Mouse (Mus musculus) forebrain, embryonic 13.5 days (tissue): Measurements from ENCODE around the gene Ddrgk1. TPM values are rescaled to one million over a fixed set of nuclear protein-coding genes. Genes with fewer than 3 reads are reported as not detected.

Source experiments
- ATAC-seq: fragments of 200-750 bp; cut with Nextera tagmentation; 2 replicates; pipeline ENCODE4 v1.8.0; 2017
- H3K27ac ChIP-seq: fragments of 300-500 bp; sonication (generic); 2 replicates; pipeline ENCODE4 v1.5.1; 2015; ENCODE audit warnings: inconsistent platforms, mild to moderate bottlenecking, moderate library complexity
- H3K27me3 ChIP-seq: fragments of 300-500 bp; sonication (generic); 2 replicates; pipeline ENCODE4 v1.6.1; 2015; ENCODE audit warnings: mild to moderate bottlenecking, inconsistent platforms
- H3K36me3 ChIP-seq: fragments of 300-500 bp; sonication (generic); 2 replicates; pipeline ENCODE4 v1.6.1; 2015; ENCODE audit warnings: mild to moderate bottlenecking, inconsistent platforms; ENCODE audit not compliant: poor library complexity, severe bottlenecking
- H3K4me1 ChIP-seq: fragments of 300-500 bp; sonication (generic); 2 replicates; pipeline ENCODE4 v1.6.1; 2015; ENCODE audit warnings: inconsistent platforms
- H3K4me2 ChIP-seq: fragments of 300-500 bp; sonication (generic); 2 replicates; pipeline ENCODE4 v1.6.1; 2015; ENCODE audit warnings: inconsistent platforms, mild to moderate bottlenecking, moderate library complexity
- H3K4me3 ChIP-seq: fragments of 300-500 bp; sonication (generic); 2 replicates; pipeline ENCODE4 v1.5.1; 2015; ENCODE audit warnings: mild to moderate bottlenecking, inconsistent platforms
- H3K9ac ChIP-seq: fragments of 300-500 bp; sonication (generic); 2 replicates; pipeline ENCODE4 v1.6.1; 2015; ENCODE audit warnings: mild to moderate bottlenecking, inconsistent platforms
- H3K9me3 ChIP-seq: fragments of 300-500 bp; sonication (generic); replicated peaks from 2 replicates; pipeline ENCODE4 v1.6.1; 2016; ENCODE audit warnings: inconsistent platforms
- WGBS: fragments of 180-500 bp; shearing (Covaris S2); methylation state at CpG from one replicate; pipeline ENCODE4 v1.1.7; 2015; 5-methylcytosine and 5-hydroxymethylcytosine counted together
- polyA plus RNA-seq: library from polyadenylated mRNA; unstranded; fragments of >200 nt; fragmentation: Nextera tagmentation; extraction: Ambion mirVana; gene quantifications from 2 replicates; pipeline ENCODE4 v1.2.1, GENCODE M21; 2015

Gene Ddrgk1
- polyA plus RNA-seq, 1 experiment from 2014 or later: 53.0 TPM

- peaks cover 11% of the 10 kb centered on the region for H3K4me1 ChIP-seq
Observed at GRCm38 (mm10) chr2:130645198-130645597, 19.3 kb downstream of the Ddrgk1 start.

DNA sequence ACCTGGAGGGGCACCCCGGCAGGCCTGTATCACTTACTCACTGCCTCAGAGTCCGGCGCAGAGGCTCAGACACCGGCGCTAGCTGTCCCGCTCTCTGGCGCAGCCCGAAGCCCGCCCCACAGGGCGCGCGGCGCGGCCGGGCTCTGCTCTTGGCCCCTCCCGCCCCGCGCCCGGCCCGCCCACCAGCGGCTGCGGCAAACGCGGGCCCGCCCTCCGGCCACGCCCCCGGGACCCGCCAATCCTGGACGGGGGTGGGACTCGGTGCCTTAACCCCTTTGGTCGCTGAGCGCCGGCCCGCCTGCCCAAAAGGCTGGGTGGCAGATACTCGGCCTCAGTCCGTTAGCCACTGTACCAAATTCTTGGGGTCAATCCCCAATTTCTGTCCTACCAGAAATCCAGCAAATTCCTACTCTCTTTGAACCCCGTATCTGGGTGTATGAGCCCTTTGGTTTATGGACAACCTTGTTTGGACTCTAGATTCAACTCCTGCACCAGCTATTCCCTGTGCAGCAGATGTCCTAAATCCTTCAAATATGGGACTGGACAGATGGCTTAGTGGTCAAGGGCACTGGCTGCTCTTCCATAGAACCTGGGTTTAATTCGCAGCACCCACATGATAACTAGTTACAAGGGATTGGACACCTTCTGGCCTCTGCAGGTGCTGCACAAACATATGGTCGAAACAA is 21.6 kb downstream of the Ddrgk1 start, which contains the start of gene Lzts3:
Lzts3 (minus strand) TSS at position 120 of the 686 bp plus-strand sequence.
- peak within 1 kb of the TSS; percentile 68 for H3K4me3 ChIP-seq
- H3K4me1 ChIP-seq: peaks cover 11% of the 10 kb centered on the region
- peaks cover 11% of the 10 kb centered on the region for H3K27me3 ChIP-seq
- H3K9me3 ChIP-seq: no peaks in the 10 kb centered on the region
- no peak within 1 kb of the TSS for H3K27ac ChIP-seq
- peak within 1 kb of the TSS; percentile 81 for H3K9ac ChIP-seq
- WGBS: 3% methylated on average over 39 of the region's 40 CpGs
- no peaks in the 10 kb centered on the region; the same call in 1 of the 2 replicates for H3K36me3 ChIP-seq
- ATAC-seq: peak; percentile 96
- H3K4me2 ChIP-seq: peak within 1 kb of the TSS; percentile 92

More at GRCm38 (mm10) chr2:130645198-130645597, 19.3 kb downstream of the Ddrgk1 start:
- Histone ChIP-seq H3K36me3 (peaks cover 5% of the 10 kb centered on the region), H3K27me3 (no peaks in the 10 kb centered on the region), H3K4me2 (no peak overlapping the region), H3K9me3 (no peaks in the 10 kb centered on the region), H3K4me3 (no peak overlapping the region), H3K9ac (no peak overlapping the region), H3K27ac (no peak overlapping the region)
- no peak for ATAC-seq
- 82% methylated on average over 4 of the region's 4 CpGs for WGBS

GRCm38 (mm10) chr2:130642197-130642660 is 22.2 kb downstream of the Ddrgk1 start:
- Histone ChIP-seq H3K4me2 (peak overlapping the region; percentile 92), H3K27me3 (peaks cover 17% of the 10 kb centered on the region), H3K9ac (peak overlapping the region; percentile 81), H3K36me3 (no peaks in the 10 kb centered on the region; the same call in 1 of the 2 replicates), H3K4me1 (peaks cover 11% of the 10 kb centered on the region), H3K9me3 (no peaks in the 10 kb centered on the region), H3K27ac (no peak overlapping the region), H3K4me3 (peak overlapping the region; percentile 68)
- WGBS: 0% methylated on average over 13 of the region's 27 CpGs
- peak; percentile 85 for ATAC-seq

DNA sequence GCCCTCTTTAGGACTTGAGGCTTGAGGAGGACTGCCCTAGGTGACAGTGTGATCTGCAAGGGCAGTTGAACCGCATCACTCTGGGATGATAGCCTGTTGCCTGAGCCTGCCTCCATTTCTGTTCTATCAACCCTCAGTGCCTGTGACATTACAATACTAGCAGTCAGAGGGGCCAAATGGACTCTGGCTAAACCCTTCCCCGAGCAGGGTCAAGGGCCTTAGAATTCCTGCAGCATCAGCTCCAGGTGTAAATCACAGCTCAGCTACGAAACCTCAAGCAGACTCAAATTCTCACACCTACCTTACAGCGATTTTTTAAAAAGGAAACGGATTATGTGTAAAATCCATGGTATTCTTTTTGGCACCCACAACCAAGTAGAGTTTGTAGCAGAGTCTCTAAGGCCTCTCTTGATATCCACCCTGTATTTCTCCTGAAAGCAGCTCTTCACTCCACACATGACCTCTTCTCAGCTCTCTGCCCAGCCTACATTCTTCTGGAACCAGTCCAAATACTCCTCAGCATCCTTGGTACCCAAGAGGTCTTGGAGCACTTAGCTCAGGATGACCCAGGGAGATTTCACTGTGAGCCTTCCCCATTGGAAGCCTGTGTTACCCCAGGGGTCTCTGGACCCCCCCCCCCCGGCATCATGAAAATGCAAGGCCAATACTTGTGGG is 23.0 kb downstream of the Ddrgk1 start:
- H3K9me3 ChIP-seq: no peaks in the 10 kb centered on the region
- peak overlapping the region; percentile 81; the same call in 1 of the 2 replicates for H3K9ac ChIP-seq
- H3K4me2 ChIP-seq: peak overlapping the region; percentile 92
- peak overlapping the region; percentile 68 for H3K4me3 ChIP-seq
- H3K36me3 ChIP-seq: peaks cover 5% of the 10 kb centered on the region; the same call in 1 of the 2 replicates
- 78% methylated on average over 6 of the region's 6 CpGs for WGBS
- peaks cover 25% of the 10 kb centered on the region for H3K27me3 ChIP-seq
- peaks cover 11% of the 10 kb centered on the region for H3K4me1 ChIP-seq
- H3K27ac ChIP-seq: no peak overlapping the region
- ATAC-seq: no peak

- H3K27me3 ChIP-seq: peaks cover 47% of the 10 kb centered on the region
- H3K4me3 ChIP-seq: no peak overlapping the region
- peaks cover 32% of the 10 kb centered on the region for H3K4me1 ChIP-seq
- ATAC-seq: no peak
- peaks cover 15% of the 10 kb centered on the region; the same call in 1 of the 2 replicates for H3K36me3 ChIP-seq
- H3K4me2 ChIP-seq: no peak overlapping the region
- WGBS: 84% methylated on average over 6 of the region's 6 CpGs
- H3K9ac ChIP-seq: no peak overlapping the region
- no peak overlapping the region for H3K27ac ChIP-seq
- no peaks in the 10 kb centered on the region for H3K9me3 ChIP-seq
Observed at GRCm38 (mm10) chr2:130639276-130639675, 25.2 kb downstream of the Ddrgk1 start.

- H3K36me3 ChIP-seq: peaks cover 15% of the 10 kb centered on the region; the same call in 1 of the 2 replicates
- WGBS: 30% methylated on average over 16 of the region's 16 CpGs
- peaks cover 38% of the 10 kb centered on the region for H3K4me1 ChIP-seq
- H3K27ac ChIP-seq: no peak overlapping the region
- H3K4me3 ChIP-seq: no peak overlapping the region
- no peak overlapping the region for H3K4me2 ChIP-seq
- H3K9me3 ChIP-seq: no peaks in the 10 kb centered on the region
- no peak for ATAC-seq
- H3K9ac ChIP-seq: no peak overlapping the region
- peaks cover 55% of the 10 kb centered on the region for H3K27me3 ChIP-seq
Observed at GRCm38 (mm10) chr2:130638101-130638611, 26.3 kb downstream of the Ddrgk1 start.

DNA sequence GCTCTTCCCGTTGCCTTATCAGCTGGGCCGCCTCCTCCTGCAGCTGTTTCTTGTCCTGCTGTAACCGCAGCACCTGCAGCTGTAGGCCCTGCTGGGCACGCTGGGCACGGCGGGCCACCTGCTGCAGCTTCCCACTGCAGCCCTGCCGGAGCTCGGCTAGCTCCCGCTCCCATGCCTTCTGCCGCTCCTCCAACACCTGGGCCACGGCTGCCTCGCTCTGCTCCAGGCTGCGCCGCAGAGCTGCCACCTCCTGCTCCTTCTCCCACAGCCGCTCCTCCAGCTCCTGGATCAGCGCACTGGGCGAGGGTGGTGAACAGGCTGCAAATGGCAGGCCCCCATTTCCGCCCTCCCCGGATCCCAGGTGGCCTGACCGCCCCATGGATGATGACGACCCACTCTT is 28.6 kb downstream of the Ddrgk1 start:
- Histone ChIP-seq H3K4me2 (no peak overlapping the region; the same call in 1 of the 2 replicates), H3K27ac (no peak overlapping the region), H3K27me3 (peaks cover 58% of the 10 kb centered on the region), H3K4me1 (peaks cover 36% of the 10 kb centered on the region), H3K9me3 (no peaks in the 10 kb centered on the region), H3K4me3 (no peak overlapping the region), H3K9ac (no peak overlapping the region; the same call in 1 of the 2 replicates), H3K36me3 (peaks cover 15% of the 10 kb centered on the region; the same call in 1 of the 2 replicates)
- ATAC-seq: peak; percentile 36; the same call in 1 of the 2 replicates
- 18% methylated on average over 21 of the region's 21 CpGs for WGBS

- Histone ChIP-seq H3K27ac (no peak overlapping the region), H3K36me3 (peaks cover 15% of the 10 kb centered on the region; the same call in 1 of the 2 replicates), H3K27me3 (peaks cover 58% of the 10 kb centered on the region), H3K4me3 (peak overlapping the region; percentile 29), H3K9me3 (no peaks in the 10 kb centered on the region), H3K9ac (peak overlapping the region; percentile 63), H3K4me1 (peaks cover 38% of the 10 kb centered on the region), H3K4me2 (peak overlapping the region; percentile 62)
- WGBS: 3% methylated on average over 38 of the region's 38 CpGs
- ATAC-seq: peak; percentile 42; the same call in 1 of the 2 replicates
Observed at GRCm38 (mm10) chr2:130634739-130635411, 29.6 kb downstream of the Ddrgk1 start.

DNA sequence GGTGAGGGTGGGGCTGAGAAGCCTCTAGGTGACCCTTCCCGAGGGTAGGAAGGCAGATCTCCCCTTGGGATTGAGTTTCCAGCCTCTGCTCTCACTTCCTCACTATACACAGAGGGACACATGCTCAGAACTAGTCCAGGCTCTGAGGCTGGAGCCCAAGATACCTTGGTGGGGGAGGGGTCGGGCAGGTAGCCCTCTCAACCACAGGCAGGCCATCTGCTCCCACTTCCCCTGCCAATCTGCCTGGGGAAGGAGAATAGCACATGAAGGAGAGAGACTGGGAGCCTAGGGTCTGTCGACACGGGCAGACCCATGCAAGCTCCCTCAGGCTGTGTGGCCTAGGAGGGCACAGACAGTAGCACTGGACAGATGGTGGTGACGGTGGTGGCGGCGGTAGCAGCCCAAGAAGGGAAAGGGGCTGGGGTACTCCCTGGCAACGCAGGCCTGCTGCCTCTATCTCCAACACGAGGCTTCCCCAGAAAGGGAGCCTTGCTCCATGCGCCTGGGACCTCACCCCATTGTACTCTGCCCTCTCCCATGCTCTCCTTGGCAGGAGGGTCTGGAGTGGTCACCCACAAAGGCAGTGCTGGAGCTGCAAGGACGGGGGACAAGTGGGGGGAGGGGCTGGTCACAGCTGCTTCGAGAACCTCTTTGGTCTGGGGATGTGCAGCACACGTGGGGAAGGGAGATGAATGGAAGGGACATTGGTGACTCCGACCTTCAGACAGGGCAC is 30.3 kb downstream of the Ddrgk1 start:
- Histone ChIP-seq H3K4me1 (peaks cover 39% of the 10 kb centered on the region), H3K9ac (peak overlapping the region; percentile 63; the same call in 1 of the 2 replicates), H3K9me3 (no peaks in the 10 kb centered on the region), H3K27me3 (peaks cover 58% of the 10 kb centered on the region), H3K27ac (no peak overlapping the region), H3K4me3 (peak overlapping the region; percentile 29), H3K4me2 (peak overlapping the region; percentile 62), H3K36me3 (peaks cover 15% of the 10 kb centered on the region; the same call in 1 of the 2 replicates)
- 12% methylated on average over 14 of the region's 14 CpGs for WGBS
- peak; percentile 14; the same call in 1 of the 2 replicates for ATAC-seq

- Histone ChIP-seq H3K4me3 (no peak overlapping the region), H3K9me3 (no peaks in the 10 kb centered on the region), H3K4me1 (peaks cover 50% of the 10 kb centered on the region), H3K9ac (no peak overlapping the region), H3K27ac (no peak overlapping the region), H3K27me3 (peaks cover 49% of the 10 kb centered on the region), H3K36me3 (peaks cover 18% of the 10 kb centered on the region; the same call in 1 of the 2 replicates), H3K4me2 (no peak overlapping the region)
- ATAC-seq: no peak
- 44% methylated on average over 5 of the region's 5 CpGs for WGBS
Observed at GRCm38 (mm10) chr2:130632887-130633675, 31.4 kb downstream of the Ddrgk1 start.
